Mouse (Mus musculus): Measurements from ENCODE around the gene Otop3.

GRCm38 (mm10) chr11:115374695-115375425, 40.3 kb downstream of the Otop3 start:
- TF ChIP-seq POLR2A (IDR thresholded peaks at IDR 0.05; ENCODE audit: insufficient read depth, low read depth, low read length), result no peak
- TF ChIP-seq EP300 (IDR thresholded peaks at IDR 0.05; ENCODE audit: insufficient read depth, low read depth, low read length), result no peak
